Mouse (Mus musculus) forebrain, embryonic 15.5 days (tissue): ENCODE data around the gene Rcan2. TPM values are rescaled to one million over a fixed set of nuclear protein-coding genes. Genes with fewer than 3 reads are reported as not detected.
"Not testable (repeated sequence)": the region's sequence is repeated elsewhere in the genome, so short reads cannot be mapped to it uniquely, and the experiment has no call there.

Experiments
- ATAC-seq: fragments of 200-750 bp; cut with Nextera tagmentation; replicated peaks from 2 replicates; pipeline ENCODE4 v1.8.0; 2017; ENCODE audit warnings: mild to moderate bottlenecking, moderate TSS enrichment, moderate library complexity
- H3K27ac ChIP-seq: fragments of 300-500 bp; sonication (generic); replicated peaks from 2 replicates; pipeline ENCODE4 v1.5.1; 2015; ENCODE audit warnings: mild to moderate bottlenecking, inconsistent platforms
- H3K27me3 ChIP-seq: fragments of 300-500 bp; sonication (generic); 2 replicates; pipeline ENCODE4 v1.6.1; 2015; ENCODE audit warnings: inconsistent platforms
- H3K36me3 ChIP-seq: fragments of 300-500 bp; sonication (generic); 2 replicates; pipeline ENCODE4 v1.6.1; 2015; ENCODE audit warnings: mild to moderate bottlenecking, inconsistent platforms
- H3K4me1 ChIP-seq: fragments of 300-500 bp; sonication (generic); 2 replicates; pipeline ENCODE4 v1.6.1; 2015; ENCODE audit warnings: inconsistent platforms
- H3K4me2 ChIP-seq: fragments of 300-500 bp; sonication (generic); replicated peaks from 2 replicates; pipeline ENCODE4 v1.6.1; 2015; ENCODE audit warnings: mild to moderate bottlenecking, inconsistent platforms
- H3K4me3 ChIP-seq: fragments of 300-500 bp; sonication (generic); 2 replicates; pipeline ENCODE4 v1.5.1; 2015; ENCODE audit warnings: mild to moderate bottlenecking, inconsistent platforms
- H3K9ac ChIP-seq: fragments of 300-500 bp; sonication (generic); replicated peaks from 2 replicates; pipeline ENCODE4 v1.6.1; 2015; ENCODE audit warnings: mild to moderate bottlenecking, inconsistent platforms
- H3K9me3 ChIP-seq: fragments of 300-500 bp; sonication (generic); 2 replicates; pipeline ENCODE4 v1.6.1; 2016; ENCODE audit warnings: inconsistent platforms
- WGBS: fragments of 180-500 bp; shearing (Covaris S2); methylation state at CpG from one replicate; pipeline ENCODE4 v1.1.7; 2015; ENCODE audit warnings: mixed read lengths; 5-methylcytosine and 5-hydroxymethylcytosine counted together
- polyA plus RNA-seq: library from polyadenylated mRNA; unstranded; fragments of >200 nt; fragmentation: Nextera tagmentation; extraction: Ambion mirVana; gene quantifications from 2 replicates; pipeline ENCODE4 v1.2.1, GENCODE M21; 2015

Rcan2 gene
- polyA plus RNA-seq, 1 experiment from 2014 or later: 30.1 TPM

DNA sequence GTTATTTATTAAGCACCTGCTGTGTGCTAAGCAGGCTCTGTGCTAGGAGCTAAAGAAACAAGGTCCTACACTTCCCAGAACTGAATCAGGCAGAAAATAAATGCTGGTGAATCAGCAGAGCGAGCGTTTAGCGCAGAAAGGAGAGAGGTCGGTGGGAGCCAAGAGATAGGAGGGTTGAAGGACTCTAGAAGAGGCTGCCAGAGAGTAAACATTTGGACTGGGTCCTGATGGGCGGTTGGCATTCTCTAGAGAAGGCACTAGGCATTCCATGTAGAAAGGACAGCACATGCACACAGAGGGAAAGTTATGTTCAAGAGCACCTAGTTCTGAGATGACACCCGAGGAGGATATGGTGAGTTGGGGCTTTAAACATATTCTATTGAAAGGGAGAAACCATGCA, 2.6 kb downstream of the Rcan2 start:
- Histone ChIP-seq H3K4me3 (no peak overlapping the region), H3K9me3 (no peaks in the 10 kb centered on the region), H3K27ac (no peak overlapping the region), H3K4me1 (peaks cover 13% of the 10 kb centered on the region), H3K36me3 (no peaks in the 10 kb centered on the region), H3K4me2 (no peak overlapping the region), H3K27me3 (no peaks in the 10 kb centered on the region), H3K9ac (no peak overlapping the region)
- WGBS: 79% methylated on average over 6 of the region's 6 CpGs
- ATAC-seq: no peak

DNA sequence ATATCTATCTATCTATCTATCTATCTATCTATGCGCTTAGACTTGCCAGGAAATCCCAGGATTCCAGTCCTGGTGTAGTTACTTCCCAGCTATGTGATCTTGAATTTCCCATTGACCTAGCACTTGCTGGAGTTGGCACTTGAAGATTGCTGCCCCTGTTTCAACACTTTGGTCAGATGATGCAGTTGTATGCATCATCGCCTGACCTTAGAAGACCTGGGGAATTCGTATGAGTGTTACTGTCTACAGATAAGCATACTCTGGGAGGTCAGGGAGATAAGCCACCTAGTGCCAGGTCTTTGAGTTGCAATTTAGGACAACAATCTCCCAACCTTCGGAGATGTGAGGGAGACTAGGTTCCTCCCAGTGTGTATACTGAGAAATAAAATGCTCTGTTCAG, 5.7 kb downstream of the Rcan2 start:
- H3K4me3 ChIP-seq: no peak overlapping the region
- 81% methylated on average over 4 of the region's 4 CpGs for WGBS
- H3K4me2 ChIP-seq: no peak overlapping the region
- H3K27ac ChIP-seq: no peak overlapping the region
- ATAC-seq: no peak
- no peak overlapping the region for H3K9ac ChIP-seq
- no peaks in the 10 kb centered on the region for H3K36me3 ChIP-seq
- H3K27me3 ChIP-seq: no peaks in the 10 kb centered on the region
- H3K9me3 ChIP-seq: no peaks in the 10 kb centered on the region
- H3K4me1 ChIP-seq: peaks cover 5% of the 10 kb centered on the region

DNA sequence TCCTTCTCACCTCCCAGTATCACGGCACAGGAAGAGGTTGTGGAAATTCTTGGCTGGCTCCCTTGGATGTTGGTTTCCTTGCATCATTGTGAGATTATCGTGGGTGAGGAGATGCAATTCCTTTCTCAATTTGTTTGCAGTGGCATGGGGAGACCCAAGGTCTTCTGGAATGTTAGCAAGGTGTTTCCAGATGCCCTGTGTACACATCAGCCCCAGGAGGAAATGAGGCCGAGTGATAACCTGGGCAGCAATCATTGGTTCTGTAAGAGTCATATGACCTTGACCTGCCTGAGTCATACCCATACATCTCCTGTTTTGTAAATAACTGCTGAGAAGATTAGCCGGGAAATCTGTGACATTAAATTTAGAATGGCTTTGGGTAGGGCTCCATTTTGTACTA, 10.3 kb downstream of the Rcan2 start:
- Histone ChIP-seq H3K4me3 (no peak overlapping the region), H3K4me1 (no peaks in the 10 kb centered on the region), H3K4me2 (no peak overlapping the region), H3K9me3 (no peaks in the 10 kb centered on the region), H3K27ac (no peak overlapping the region), H3K36me3 (no peaks in the 10 kb centered on the region), H3K9ac (no peak overlapping the region), H3K27me3 (no peaks in the 10 kb centered on the region)
- ATAC-seq: no peak
- 79% methylated on average over 4 of the region's 4 CpGs for WGBS

DNA sequence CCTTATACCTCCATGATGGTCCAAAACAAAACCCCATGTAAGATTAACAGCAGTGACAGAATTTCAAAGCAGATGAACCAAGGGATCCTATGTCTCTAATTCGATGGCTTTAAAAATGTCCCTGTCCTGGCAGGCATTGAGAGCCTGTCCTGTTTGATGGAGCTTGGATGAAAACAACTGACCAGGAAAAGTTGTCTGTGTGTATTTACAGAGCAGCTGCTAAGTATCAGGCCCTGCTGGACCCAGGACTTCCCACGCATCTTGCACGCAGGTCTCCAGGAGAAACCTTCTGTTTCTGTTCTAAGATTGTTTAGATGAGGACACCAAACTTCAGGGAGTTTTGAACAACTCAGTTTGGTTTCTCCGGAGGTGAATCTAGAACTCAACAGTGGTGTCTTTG, 14.2 kb downstream of the Rcan2 start:
- no peak overlapping the region for H3K4me2 ChIP-seq
- 92% methylated on average over 4 of the region's 4 CpGs for WGBS
- no peak overlapping the region for H3K4me3 ChIP-seq
- no peaks in the 10 kb centered on the region for H3K36me3 ChIP-seq
- H3K9me3 ChIP-seq: no peaks in the 10 kb centered on the region
- H3K9ac ChIP-seq: no peak overlapping the region
- no peaks in the 10 kb centered on the region for H3K4me1 ChIP-seq
- no peaks in the 10 kb centered on the region for H3K27me3 ChIP-seq
- ATAC-seq: no peak
- H3K27ac ChIP-seq: no peak overlapping the region

DNA sequence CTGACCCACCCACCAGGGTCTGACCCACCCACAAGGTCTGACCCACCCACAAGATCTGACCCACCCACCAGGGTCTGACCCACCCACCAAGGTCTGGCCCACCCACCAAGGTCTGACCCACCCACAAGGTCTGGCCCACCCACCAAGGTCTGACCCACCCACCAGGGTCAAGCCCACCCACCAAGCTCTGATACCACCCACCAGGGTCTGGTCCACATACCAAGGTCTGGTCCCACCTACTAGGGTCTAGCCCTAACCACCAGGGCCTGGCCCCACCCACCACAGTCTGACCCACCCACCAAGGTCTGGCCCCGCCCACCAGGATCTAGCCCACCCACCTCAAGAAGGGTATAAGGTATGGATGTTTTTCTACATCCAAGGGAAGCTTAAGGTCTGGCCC, 15.3 kb downstream of the Rcan2 start:
- 84% methylated on average over 1 of the region's 1 CpGs for WGBS
- no peak overlapping the region for H3K4me3 ChIP-seq
- H3K27ac ChIP-seq: no peak overlapping the region
- H3K4me2 ChIP-seq: no peak overlapping the region
- H3K36me3 ChIP-seq: no peaks in the 10 kb centered on the region
- H3K27me3 ChIP-seq: no peaks in the 10 kb centered on the region
- H3K9me3 ChIP-seq: no peaks in the 10 kb centered on the region
- no peak overlapping the region for H3K9ac ChIP-seq
- no peak for ATAC-seq
- no peaks in the 10 kb centered on the region for H3K4me1 ChIP-seq

DNA sequence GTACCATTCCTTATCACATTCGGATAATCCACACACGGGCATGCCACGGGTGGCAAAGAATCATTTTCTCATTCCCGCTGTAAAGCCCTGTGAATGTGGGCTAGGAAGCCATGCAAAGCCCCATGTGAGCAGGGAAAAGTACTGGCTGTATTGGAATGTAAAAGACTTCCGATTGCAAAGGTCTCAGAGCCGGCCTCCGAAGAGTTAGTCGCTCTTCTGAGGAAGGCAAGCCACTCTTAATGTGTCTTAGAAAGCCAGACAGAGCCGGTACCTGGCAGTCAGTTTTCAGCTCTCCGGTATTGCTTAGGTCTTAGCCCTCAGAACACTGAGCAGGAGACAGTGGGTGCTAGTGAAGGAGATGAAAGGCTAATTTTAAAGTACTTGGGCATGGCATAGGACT, 16.0 kb downstream of the Rcan2 start:
- no peak overlapping the region for H3K4me2 ChIP-seq
- no peaks in the 10 kb centered on the region for H3K36me3 ChIP-seq
- H3K9me3 ChIP-seq: no peaks in the 10 kb centered on the region
- H3K27me3 ChIP-seq: no peaks in the 10 kb centered on the region
- no peak overlapping the region for H3K4me3 ChIP-seq
- no peak for ATAC-seq
- H3K4me1 ChIP-seq: no peaks in the 10 kb centered on the region
- WGBS: 86% methylated on average over 10 of the region's 10 CpGs
- H3K9ac ChIP-seq: no peak overlapping the region
- no peak overlapping the region for H3K27ac ChIP-seq

DNA sequence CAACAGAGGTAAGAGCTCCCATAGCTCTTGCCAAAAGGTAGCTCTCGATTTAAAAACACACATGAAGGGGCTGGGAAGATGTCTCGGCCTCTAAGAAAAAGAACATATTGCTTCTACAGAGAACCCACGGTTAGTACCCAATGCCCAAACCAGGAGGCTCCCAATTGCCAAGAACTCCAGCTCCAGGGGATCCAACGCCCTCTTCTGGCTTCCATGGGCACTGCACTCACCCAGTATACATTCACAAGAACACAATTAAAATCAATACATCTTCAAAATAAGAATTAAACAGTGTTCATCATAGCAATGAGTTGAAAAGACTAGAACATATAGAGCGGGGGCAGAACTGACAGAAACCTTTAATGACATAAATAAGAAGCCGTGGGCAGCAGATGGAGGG, 17.2 kb downstream of the Rcan2 start:
- ATAC-seq: no peak
- H3K4me1 ChIP-seq: no peaks in the 10 kb centered on the region
- WGBS: 85% methylated on average over 6 of the region's 6 CpGs

DNA sequence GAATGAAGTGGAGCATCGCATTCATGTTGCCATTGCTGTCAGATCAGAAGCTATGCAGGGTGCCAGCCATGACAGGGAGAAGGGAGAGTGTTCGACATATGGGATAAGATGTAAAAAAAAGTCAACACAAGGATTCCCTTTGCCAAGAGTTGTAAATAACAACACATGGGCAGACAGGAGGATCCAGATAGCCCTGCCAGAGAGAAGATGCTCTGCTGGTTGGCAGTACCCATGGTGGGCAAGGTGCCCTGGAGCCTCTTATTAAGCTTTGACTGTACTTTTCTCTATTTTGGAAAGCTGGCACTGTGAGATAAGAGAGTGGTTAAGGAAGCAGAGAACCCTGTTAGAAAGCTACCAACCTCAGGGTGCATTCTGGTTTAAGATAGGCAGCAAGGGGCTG, 19.8 kb downstream of the Rcan2 start:
- ATAC-seq: peak; percentile 82
- no peak overlapping the region for H3K9ac ChIP-seq
- no peak overlapping the region for H3K4me3 ChIP-seq

More for the DNA sequence above, 17.2 kb downstream of the Rcan2 start:
- H3K27ac ChIP-seq: no peak overlapping the region
- no peaks in the 10 kb centered on the region for H3K9me3 ChIP-seq
- H3K27me3 ChIP-seq: no peaks in the 10 kb centered on the region
- no peak overlapping the region for H3K9ac ChIP-seq
- H3K36me3 ChIP-seq: no peaks in the 10 kb centered on the region
- H3K4me3 ChIP-seq: no peak overlapping the region
- H3K4me2 ChIP-seq: no peak overlapping the region

DNA sequence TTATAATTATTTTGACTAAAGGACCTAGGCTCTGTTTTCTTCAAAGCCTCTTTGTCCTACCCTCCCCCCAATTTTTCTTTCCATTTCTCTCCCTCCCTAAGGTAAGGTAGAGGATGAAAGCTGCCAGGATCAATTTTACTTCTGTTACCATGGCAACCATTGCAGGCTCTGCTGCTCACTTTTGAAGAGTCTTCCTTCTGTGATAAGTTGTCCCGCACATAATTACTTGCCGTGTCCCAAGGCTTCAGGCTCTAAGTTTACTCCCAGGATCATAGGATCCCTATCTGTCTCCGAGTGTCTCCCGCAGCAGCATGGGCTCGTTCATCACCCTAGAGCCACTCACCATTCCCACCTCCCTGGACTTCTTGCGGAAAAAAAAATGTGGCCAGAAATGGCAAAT, 21.1 kb downstream of the Rcan2 start:
- no peaks in the 10 kb centered on the region for H3K4me1 ChIP-seq
- no peak overlapping the region for H3K4me3 ChIP-seq
- H3K27me3 ChIP-seq: no peaks in the 10 kb centered on the region
- no peaks in the 10 kb centered on the region for H3K36me3 ChIP-seq
- no peak overlapping the region for H3K4me2 ChIP-seq
- WGBS: 58% methylated on average over 6 of the region's 6 CpGs
- no peak overlapping the region for H3K27ac ChIP-seq
- ATAC-seq: peak; percentile 53; the same call in 1 of the 2 replicates
- H3K9ac ChIP-seq: no peak overlapping the region
- no peaks in the 10 kb centered on the region for H3K9me3 ChIP-seq

More for the DNA sequence above, 19.8 kb downstream of the Rcan2 start:
- no peaks in the 10 kb centered on the region for H3K27me3 ChIP-seq
- no peaks in the 10 kb centered on the region for H3K9me3 ChIP-seq
- no peak overlapping the region for H3K27ac ChIP-seq
- 66% methylated on average over 2 of the region's 2 CpGs for WGBS
- no peak overlapping the region for H3K4me2 ChIP-seq
- H3K36me3 ChIP-seq: no peaks in the 10 kb centered on the region
- no peaks in the 10 kb centered on the region for H3K4me1 ChIP-seq

DNA sequence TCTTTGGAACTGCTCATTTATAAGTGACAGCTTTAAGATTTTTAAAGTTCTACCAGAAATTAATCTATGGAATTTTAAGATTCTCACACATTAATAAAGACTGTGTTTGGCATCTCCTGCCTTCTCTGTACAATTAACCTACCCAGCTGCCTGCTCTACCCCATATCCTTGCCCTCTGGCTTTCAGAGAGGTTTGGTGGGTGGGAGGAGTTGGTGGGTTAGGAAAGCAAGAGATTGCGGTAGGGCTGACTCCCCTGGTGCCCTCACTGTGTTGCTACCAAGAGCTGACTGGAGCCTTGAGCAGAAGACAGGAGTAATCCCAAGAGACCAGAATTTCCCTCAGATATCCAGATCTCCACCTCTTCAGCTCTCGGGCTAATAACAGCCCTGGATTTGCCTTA, 21.5 kb downstream of the Rcan2 start:
- H3K27ac ChIP-seq: 0 out of 2 replicates have a peak overlapping the region, but pooled peaks have one; percentile 7

DNA sequence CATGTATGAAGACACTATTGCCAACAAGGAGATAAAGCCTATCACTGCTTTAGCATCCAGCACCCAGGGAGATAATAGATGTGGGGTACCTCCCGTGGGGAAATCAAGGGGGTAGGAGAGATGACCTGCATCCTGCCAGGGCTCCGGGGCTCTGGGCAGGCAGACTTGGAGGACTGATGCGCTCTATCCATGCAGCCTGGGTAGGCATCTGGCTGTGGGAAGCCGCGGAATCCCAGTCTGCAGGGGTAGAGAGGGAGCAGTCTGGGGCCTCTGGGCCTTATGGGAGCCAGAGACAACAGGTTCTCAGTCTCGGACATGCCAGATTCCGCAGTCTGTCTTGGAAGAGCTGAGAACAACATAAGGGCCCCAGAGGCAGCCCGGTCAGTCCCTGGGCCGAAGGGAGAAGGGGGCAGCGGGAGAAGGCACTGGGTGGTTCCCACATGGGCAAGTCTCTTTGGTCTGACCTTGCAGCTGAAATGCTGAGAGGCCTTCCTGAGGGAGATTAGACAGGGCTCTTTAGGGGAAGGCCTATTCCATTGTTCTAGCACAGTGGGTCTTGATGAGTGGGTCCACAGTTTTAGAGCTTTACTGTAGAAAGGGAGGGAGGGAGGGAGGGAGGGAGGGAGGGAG, 23.7 kb downstream of the Rcan2 start:
- Histone ChIP-seq H3K27me3 (no peaks in the 10 kb centered on the region), H3K4me3 (no peak overlapping the region)
- WGBS: 74% methylated on average over 10 of the region's 10 CpGs

More for the DNA sequence above, 21.5 kb downstream of the Rcan2 start:
- Histone ChIP-seq H3K27me3 (no peaks in the 10 kb centered on the region), H3K4me1 (no peaks in the 10 kb centered on the region), H3K4me3 (no peak overlapping the region), H3K36me3 (no peaks in the 10 kb centered on the region), H3K9ac (no peak overlapping the region), H3K9me3 (no peaks in the 10 kb centered on the region), H3K4me2 (no peak overlapping the region)
- ATAC-seq: no peak
- 77% methylated on average over 2 of the region's 2 CpGs for WGBS

DNA sequence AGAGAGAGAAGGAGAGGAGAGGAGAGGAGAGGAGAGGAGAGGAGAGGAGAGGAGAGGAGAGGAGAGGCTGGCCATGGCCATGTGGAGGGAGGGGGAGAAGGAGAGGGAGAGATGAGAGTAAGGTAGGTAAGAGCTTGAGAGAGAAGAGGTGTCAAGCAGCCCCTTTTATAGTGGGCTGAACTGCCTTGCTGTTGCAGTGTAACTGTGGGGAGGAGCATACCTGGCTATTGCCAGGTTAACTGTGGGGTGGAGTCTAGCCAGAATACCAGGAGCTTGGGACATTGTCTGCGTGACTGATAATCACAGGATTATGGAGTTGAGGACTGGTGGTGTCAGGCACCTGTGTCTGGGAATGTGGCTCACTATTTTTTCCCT, 24.2 kb downstream of the Rcan2 start:
- H3K36me3 ChIP-seq, H3K27me3 ChIP-seq, H3K4me3 ChIP-seq, H3K27ac ChIP-seq, H3K4me2 ChIP-seq, ATAC-seq, H3K9ac ChIP-seq, H3K9me3 ChIP-seq, H3K4me1 ChIP-seq: not testable (repeated sequence)
- WGBS: 64% methylated on average over 1 of the region's 1 CpGs

More for the DNA sequence above, 23.7 kb downstream of the Rcan2 start:
- Histone ChIP-seq H3K36me3 (no peaks in the 10 kb centered on the region), H3K27ac (no peak overlapping the region), H3K9ac (no peak overlapping the region), H3K9me3 (no peaks in the 10 kb centered on the region), H3K4me1 (no peaks in the 10 kb centered on the region), H3K4me2 (no peak overlapping the region)
- no peak for ATAC-seq

DNA sequence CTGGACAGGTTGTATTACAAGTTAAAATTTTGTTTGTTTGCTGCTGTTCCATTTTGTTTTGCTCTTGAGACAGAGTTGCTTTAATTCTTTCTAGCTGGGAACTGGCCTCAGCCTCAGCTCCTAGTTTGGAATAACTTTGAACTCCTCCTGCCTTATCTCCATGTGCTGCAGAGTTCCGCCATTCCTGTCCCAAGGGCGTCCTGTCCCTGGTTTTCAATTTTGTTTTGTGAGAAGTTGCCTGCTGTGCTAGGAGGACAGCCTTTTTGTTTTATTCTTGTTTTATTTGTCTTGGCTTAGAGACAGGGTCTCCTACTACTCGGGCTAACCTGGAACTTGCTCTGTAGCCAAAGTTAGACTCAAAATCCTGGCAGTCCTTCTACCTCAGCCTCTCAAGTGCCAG, 26.1 kb downstream of the Rcan2 start:
- 56% methylated on average over 3 of the region's 3 CpGs for WGBS
- Histone ChIP-seq H3K4me1 (no peaks in the 10 kb centered on the region), H3K27ac (no peak overlapping the region), H3K9me3 (no peaks in the 10 kb centered on the region), H3K9ac (no peak overlapping the region), H3K27me3 (no peaks in the 10 kb centered on the region), H3K36me3 (no peaks in the 10 kb centered on the region), H3K4me3 (no peak overlapping the region), H3K4me2 (no peak overlapping the region)
- no peak for ATAC-seq
